Mouse (Mus musculus) limb, embryonic 15.5 days (tissue): ENCODE results near the gene Lrguk. TPM values are rescaled to one million over a fixed set of nuclear protein-coding genes. Genes with fewer than 3 reads are reported as not detected.

Source experiments
- ATAC-seq: fragments of 200-750 bp; cut with Nextera tagmentation; 2 replicates; pipeline ENCODE4 v1.8.0; 2017; ENCODE audit warnings: low read depth, moderate TSS enrichment; ENCODE audit not compliant: insufficient number of reproducible peaks, low FRiP score, low TSS enrichment
- H3K27ac ChIP-seq: fragments of 300-500 bp; sonication (generic); 2 replicates; pipeline ENCODE4 v1.5.1; 2015; ENCODE audit warnings: moderate library complexity, mild to moderate bottlenecking, inconsistent platforms
- H3K27me3 ChIP-seq: fragments of 300-500 bp; sonication (generic); 2 replicates; pipeline ENCODE4 v1.6.1; 2015; ENCODE audit warnings: inconsistent platforms
- H3K36me3 ChIP-seq: fragments of 300-500 bp; sonication (generic); 2 replicates; pipeline ENCODE4 v1.6.1; 2015; ENCODE audit warnings: inconsistent platforms
- H3K4me1 ChIP-seq: fragments of 300-500 bp; sonication (generic); 2 replicates; pipeline ENCODE4 v1.6.1; 2015; ENCODE audit warnings: inconsistent platforms
- H3K4me2 ChIP-seq: fragments of 300-500 bp; sonication (generic); 2 replicates; pipeline ENCODE4 v1.6.1; 2015; ENCODE audit warnings: mild to moderate bottlenecking, inconsistent platforms
- H3K4me3 ChIP-seq: fragments of 300-500 bp; sonication (generic); 2 replicates; pipeline ENCODE4 v1.5.1; 2015; ENCODE audit warnings: mild to moderate bottlenecking, inconsistent platforms
- H3K9ac ChIP-seq: fragments of 300-500 bp; sonication (generic); 2 replicates; pipeline ENCODE4 v1.6.1; 2015; ENCODE audit warnings: inconsistent platforms
- H3K9me3 ChIP-seq: fragments of 300-500 bp; sonication (generic); 2 replicates; pipeline ENCODE4 v1.6.1; 2016; ENCODE audit warnings: inconsistent platforms
- WGBS: fragments of 180-500 bp; shearing (Covaris S2); methylation state at CpG from one replicate; pipeline ENCODE4 v1.1.7; 2015; 5-methylcytosine and 5-hydroxymethylcytosine counted together
- polyA plus RNA-seq: library from polyadenylated mRNA; unstranded; fragments of >200 nt; fragmentation: Nextera tagmentation; extraction: Ambion mirVana; gene quantifications from 2 replicates; pipeline ENCODE4 v1.2.1, GENCODE M21; 2015

Lrguk gene
- polyA plus RNA-seq, 1 experiment from 2014 or later, result 0.14 TPM

DNA sequence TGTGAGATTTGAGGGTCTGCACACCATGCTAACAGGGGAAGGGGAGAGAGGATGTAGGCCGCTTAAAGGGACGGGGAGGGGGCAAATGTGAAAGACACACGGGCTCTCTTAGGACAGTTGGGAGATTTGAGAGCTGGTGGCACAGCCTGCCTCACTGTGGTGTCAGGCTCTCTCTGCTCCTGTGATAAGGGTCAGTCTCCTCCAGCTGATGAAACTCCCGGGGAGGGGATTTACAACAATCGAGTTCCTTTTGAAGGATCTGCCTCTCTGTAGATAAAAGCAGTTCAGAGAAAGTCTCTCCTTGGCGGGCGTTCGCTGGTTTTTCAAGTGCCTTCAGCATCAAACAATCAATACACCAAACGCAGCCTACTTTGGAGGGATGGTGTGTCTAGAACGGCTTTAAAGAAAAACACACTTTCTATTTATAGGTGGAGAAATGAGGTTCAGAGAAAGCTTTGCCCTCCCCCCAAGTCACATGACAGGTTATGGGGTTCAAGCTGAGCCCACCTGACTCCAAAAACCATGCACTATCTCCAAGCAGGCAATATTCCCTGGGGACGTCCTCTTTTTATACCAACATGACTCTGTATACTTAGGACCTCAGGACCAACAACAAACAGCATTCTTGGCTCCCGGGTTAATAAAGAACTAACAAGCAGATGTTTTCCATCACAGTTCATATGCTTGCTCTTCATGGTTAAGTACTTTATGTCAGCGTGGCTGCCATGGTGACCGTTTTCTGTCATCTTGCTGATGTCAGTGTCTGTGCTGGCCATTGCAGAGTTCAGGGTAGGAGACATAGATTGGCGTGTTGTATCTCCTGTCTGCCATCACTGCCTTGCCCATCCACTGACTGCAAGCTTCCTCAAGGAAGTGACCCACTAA lies 5.6 kb downstream of the Lrguk start:
- WGBS, result 25% methylated on average over 15 of the region's 15 CpGs
- peaks cover 6% of the 10 kb centered on the region; the same call in 1 of the 2 replicates for H3K27me3 ChIP-seq
- H3K36me3 ChIP-seq, result no peaks in the 10 kb centered on the region
- H3K9me3 ChIP-seq, result no peaks in the 10 kb centered on the region
- H3K4me3 ChIP-seq, result no peak overlapping the region
- H3K4me2 ChIP-seq, result no peak overlapping the region
- ATAC-seq, result no peak
- H3K4me1 ChIP-seq, result peaks cover 4% of the 10 kb centered on the region; the same call in 1 of the 2 replicates
- no peak overlapping the region for H3K9ac ChIP-seq
- H3K27ac ChIP-seq, result no peak overlapping the region

DNA sequence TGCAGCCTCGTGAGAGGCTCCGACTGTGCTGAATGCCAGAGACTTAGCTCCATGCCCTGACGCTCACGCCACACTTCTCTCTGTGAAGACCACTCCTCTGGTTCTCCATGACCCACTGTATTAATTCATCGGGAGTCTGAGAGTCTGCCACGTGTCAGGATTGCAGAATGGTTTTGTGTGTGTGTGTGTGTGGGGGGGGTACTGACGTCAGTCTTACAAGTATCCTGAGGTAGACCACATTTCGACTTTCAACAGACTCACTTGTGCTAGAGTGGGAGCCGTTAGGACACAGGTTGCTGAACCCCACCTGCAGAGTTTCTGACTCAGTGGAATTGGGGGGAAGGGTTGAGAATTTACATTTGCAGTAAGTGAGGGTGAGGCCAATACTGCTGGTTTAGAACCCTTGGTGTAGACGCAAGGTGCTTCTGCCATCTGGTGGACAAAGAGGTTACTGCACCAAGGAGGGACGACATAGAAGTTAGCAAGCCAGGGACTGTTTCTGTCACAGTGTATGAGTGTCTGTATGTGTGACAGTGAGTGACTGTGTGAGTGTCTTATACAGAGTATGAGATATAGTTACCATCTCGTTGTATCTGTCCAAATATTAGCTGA lies 11.5 kb downstream of the Lrguk start:
- no peak for ATAC-seq
- no peak overlapping the region for H3K4me2 ChIP-seq
- H3K4me3 ChIP-seq, result no peak overlapping the region
- WGBS, result 42% methylated on average over 12 of the region's 12 CpGs
- no peak overlapping the region for H3K27ac ChIP-seq
- H3K9me3 ChIP-seq, result no peaks in the 10 kb centered on the region
- 0 out of 2 replicates have a peak, but pooled peaks cover 5% of the 10 kb centered on the region for H3K4me1 ChIP-seq
- H3K9ac ChIP-seq, result no peak overlapping the region
- H3K36me3 ChIP-seq, result no peaks in the 10 kb centered on the region
- no peaks in the 10 kb centered on the region for H3K27me3 ChIP-seq

- no peak overlapping the region for H3K9ac ChIP-seq
- H3K27me3 ChIP-seq, result no peaks in the 10 kb centered on the region
- H3K36me3 ChIP-seq, result no peaks in the 10 kb centered on the region
- no peaks in the 10 kb centered on the region for H3K9me3 ChIP-seq
- no peak overlapping the region for H3K4me2 ChIP-seq
- no peak overlapping the region for H3K27ac ChIP-seq
- ATAC-seq, result no peak
- 83% methylated on average over 11 of the region's 11 CpGs for WGBS
- no peak overlapping the region for H3K4me3 ChIP-seq
- H3K4me1 ChIP-seq, result 0 out of 2 replicates have a peak, but pooled peaks cover 5% of the 10 kb centered on the region
Observed at GRCm38 (mm10) chr6:34041589-34042280, 12.5 kb downstream of the Lrguk start.

DNA sequence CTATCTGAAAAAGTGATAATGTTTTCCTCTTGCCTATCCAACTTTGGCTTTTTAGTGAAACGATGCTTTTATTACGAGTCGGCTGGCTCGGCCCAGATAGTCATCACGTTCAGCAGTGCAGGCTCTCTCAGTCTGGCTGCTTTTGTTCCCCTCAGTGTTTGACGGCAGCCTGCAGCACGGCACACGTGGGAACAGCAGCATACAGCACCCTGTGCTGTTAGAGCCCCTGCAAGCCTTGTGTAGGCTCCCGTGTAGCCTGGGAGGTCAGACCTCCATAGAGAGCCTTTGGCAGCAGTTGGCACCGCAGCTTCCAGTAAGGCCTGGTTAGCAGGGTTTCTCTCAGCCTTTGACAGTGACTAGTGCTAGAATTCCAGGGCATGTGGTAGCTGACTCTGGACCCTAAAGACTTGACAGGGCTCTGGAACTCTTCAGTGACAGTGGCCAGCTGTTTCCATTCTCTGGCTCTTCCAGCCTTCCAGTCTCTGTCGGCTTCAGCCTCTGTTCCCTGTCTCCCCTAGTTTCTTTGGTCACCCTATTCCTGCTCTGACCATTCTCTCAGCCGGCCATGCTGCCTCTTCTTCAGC lies 15.1 kb downstream of the Lrguk start:
- H3K4me3 ChIP-seq, result no peak overlapping the region
- no peaks in the 10 kb centered on the region for H3K27me3 ChIP-seq
- H3K4me1 ChIP-seq, result 0 out of 2 replicates have a peak, but pooled peaks cover 5% of the 10 kb centered on the region
- ATAC-seq, result no peak
- no peak overlapping the region for H3K27ac ChIP-seq
- 66% methylated on average over 12 of the region's 12 CpGs for WGBS
- no peak overlapping the region for H3K9ac ChIP-seq
- no peaks in the 10 kb centered on the region for H3K36me3 ChIP-seq
- H3K4me2 ChIP-seq, result no peak overlapping the region
- no peaks in the 10 kb centered on the region for H3K9me3 ChIP-seq

GRCm38 (mm10) chr6:34044846-34045540 lies 15.7 kb downstream of the Lrguk start:
- Histone ChIP-seq H3K4me3 (no peak overlapping the region), H3K27ac (no peak overlapping the region), H3K36me3 (no peaks in the 10 kb centered on the region), H3K4me2 (no peak overlapping the region), H3K27me3 (no peaks in the 10 kb centered on the region), H3K9me3 (no peaks in the 10 kb centered on the region), H3K9ac (no peak overlapping the region), H3K4me1 (0 out of 2 replicates have a peak, but pooled peaks cover 5% of the 10 kb centered on the region)
- ATAC-seq, result no peak
- WGBS, result 75% methylated on average over 9 of the region's 9 CpGs

DNA sequence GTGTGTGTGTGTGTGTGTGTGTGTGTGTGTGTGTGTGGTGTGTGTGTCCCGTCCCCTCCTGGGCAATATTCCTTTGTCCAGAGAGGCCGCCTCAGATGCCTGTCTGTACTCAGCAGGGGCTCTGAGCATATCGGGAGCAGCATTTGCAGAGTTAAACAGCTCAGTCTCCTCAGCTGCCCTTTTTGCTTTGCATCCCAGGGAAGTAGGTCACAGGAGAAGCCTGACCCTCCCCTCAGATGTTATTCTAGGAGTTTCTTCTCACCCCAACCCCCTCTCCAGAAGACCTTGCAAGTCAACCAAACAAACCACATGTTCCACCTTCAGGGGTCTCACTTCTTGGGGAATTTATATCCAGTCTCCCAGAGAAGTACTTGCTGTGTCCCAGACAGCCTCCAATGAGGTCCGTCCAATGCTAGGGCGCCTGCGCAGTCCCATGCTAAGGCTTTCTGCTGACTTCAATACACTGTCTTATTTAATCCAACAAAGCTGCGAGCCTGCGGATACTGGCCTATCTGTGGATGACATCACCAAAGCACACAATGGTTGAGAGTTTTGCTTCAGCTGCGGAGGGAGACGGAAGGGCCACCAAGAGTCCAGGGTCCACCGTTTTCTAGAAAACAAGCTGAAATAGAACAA lies 17.4 kb downstream of the Lrguk start:
- Histone ChIP-seq H3K27me3 (no peaks in the 10 kb centered on the region), H3K9ac (no peak overlapping the region), H3K4me2 (no peak overlapping the region), H3K27ac (no peak overlapping the region), H3K4me1 (no peaks in the 10 kb centered on the region), H3K4me3 (no peak overlapping the region), H3K36me3 (no peaks in the 10 kb centered on the region), H3K9me3 (no peaks in the 10 kb centered on the region)
- WGBS, result 83% methylated on average over 11 of the region's 11 CpGs
- ATAC-seq, result no peak

- H3K4me2 ChIP-seq, result no peak overlapping the region
- no peak for ATAC-seq
- WGBS, result 69% methylated on average over 2 of the region's 2 CpGs
Observed at GRCm38 (mm10) chr6:34049433-34049832, 20.2 kb downstream of the Lrguk start.

GRCm38 (mm10) chr6:34059741-34060140 lies 30.5 kb downstream of the Lrguk start:
- Histone ChIP-seq H3K4me1 (no peaks in the 10 kb centered on the region), H3K9ac (no peak overlapping the region), H3K27me3 (no peaks in the 10 kb centered on the region), H3K27ac (no peak overlapping the region), H3K9me3 (no peaks in the 10 kb centered on the region), H3K4me2 (no peak overlapping the region), H3K4me3 (no peak overlapping the region), H3K36me3 (no peaks in the 10 kb centered on the region)
- 86% methylated on average over 6 of the region's 6 CpGs for WGBS
- no peak for ATAC-seq

More at GRCm38 (mm10) chr6:34049433-34049832, 20.2 kb downstream of the Lrguk start:
- H3K9me3 ChIP-seq, result no peaks in the 10 kb centered on the region
- H3K9ac ChIP-seq, result no peak overlapping the region
- H3K36me3 ChIP-seq, result no peaks in the 10 kb centered on the region
- H3K4me1 ChIP-seq, result no peaks in the 10 kb centered on the region
- no peak overlapping the region for H3K27ac ChIP-seq
- no peak overlapping the region for H3K4me3 ChIP-seq
- no peaks in the 10 kb centered on the region for H3K27me3 ChIP-seq

- no peak overlapping the region for H3K27ac ChIP-seq
- no peak overlapping the region for H3K4me3 ChIP-seq
- H3K27me3 ChIP-seq, result no peaks in the 10 kb centered on the region
- WGBS, result 90% methylated on average over 7 of the region's 7 CpGs
- ATAC-seq, result no peak
- H3K4me2 ChIP-seq, result no peak overlapping the region
- no peaks in the 10 kb centered on the region for H3K9me3 ChIP-seq
- H3K36me3 ChIP-seq, result no peaks in the 10 kb centered on the region
- no peaks in the 10 kb centered on the region for H3K4me1 ChIP-seq
- H3K9ac ChIP-seq, result no peak overlapping the region
Observed at GRCm38 (mm10) chr6:34066790-34067189, 37.5 kb downstream of the Lrguk start.

GRCm38 (mm10) chr6:34067271-34067670 lies 38.0 kb downstream of the Lrguk start:
- no peaks in the 10 kb centered on the region for H3K4me1 ChIP-seq
- H3K4me2 ChIP-seq, result no peak overlapping the region
- no peaks in the 10 kb centered on the region for H3K27me3 ChIP-seq
- 93% methylated on average over 8 of the region's 8 CpGs for WGBS
- H3K9me3 ChIP-seq, result no peaks in the 10 kb centered on the region
- H3K9ac ChIP-seq, result no peak overlapping the region
- no peak overlapping the region for H3K4me3 ChIP-seq
- ATAC-seq, result no peak
- H3K36me3 ChIP-seq, result no peaks in the 10 kb centered on the region
- H3K27ac ChIP-seq, result no peak overlapping the region

DNA sequence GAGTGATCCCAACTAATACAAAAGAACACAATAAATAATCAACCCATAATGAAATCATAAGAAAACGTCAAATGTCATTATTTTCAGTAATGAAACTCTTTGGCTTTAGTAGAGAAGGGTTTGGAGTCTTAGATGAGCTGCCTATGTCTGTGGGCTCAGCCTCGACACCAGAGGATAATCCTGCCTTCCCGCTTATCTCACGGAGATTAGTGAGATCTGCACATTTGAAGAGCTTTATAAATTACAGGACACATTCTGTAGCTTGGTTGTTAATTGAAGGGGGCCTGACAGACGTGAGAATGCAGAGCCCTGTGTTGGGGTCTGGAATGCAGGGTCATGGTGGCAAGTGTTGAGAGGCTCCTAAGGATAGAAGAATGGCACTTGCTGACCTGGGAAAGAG lies 42.7 kb downstream of the Lrguk start:
- no peaks in the 10 kb centered on the region for H3K36me3 ChIP-seq
- H3K4me3 ChIP-seq, result no peak overlapping the region
- no peak overlapping the region for H3K9ac ChIP-seq
- no peaks in the 10 kb centered on the region for H3K9me3 ChIP-seq
- no peak overlapping the region for H3K4me2 ChIP-seq
- 64% methylated on average over 5 of the region's 5 CpGs for WGBS
- H3K27me3 ChIP-seq, result no peaks in the 10 kb centered on the region
- H3K27ac ChIP-seq, result no peak overlapping the region
- no peak for ATAC-seq
- peaks cover 4% of the 10 kb centered on the region; the same call in 1 of the 2 replicates for H3K4me1 ChIP-seq
